Mouse (Mus musculus) kidney, embryonic 16.5 days (tissue): Measurements from ENCODE around the gene Slit3. TPM values are rescaled to one million over a fixed set of nuclear protein-coding genes. Genes with fewer than 3 reads are reported as not detected.

Experiments
- ATAC-seq: fragments of 200-750 bp; cut with Nextera tagmentation; 2 replicates; pipeline ENCODE4 v1.8.0; 2017; ENCODE audit warnings: moderate TSS enrichment; ENCODE audit not compliant: low FRiP score, low TSS enrichment
- H3K27ac ChIP-seq: fragments of 300-500 bp; sonication (generic); 2 replicates; pipeline ENCODE4 v1.5.1; 2014; ENCODE audit warnings: low read length
- H3K27me3 ChIP-seq: fragments of 300-500 bp; sonication (generic); 2 replicates; pipeline ENCODE4 v1.6.1; 2014; ENCODE audit warnings: low read length, control low read depth, mixed read lengths; ENCODE audit not compliant: insufficient read depth
- H3K36me3 ChIP-seq: fragments of 300-500 bp; sonication (generic); 2 replicates; pipeline ENCODE4 v1.6.1; 2014; ENCODE audit warnings: low read length, control low read depth, mixed read lengths; ENCODE audit not compliant: insufficient read depth
- H3K4me1 ChIP-seq: fragments of 300-500 bp; sonication (generic); 2 replicates; pipeline ENCODE4 v1.6.1; 2014; ENCODE audit warnings: low read length, control low read depth, mixed read lengths; ENCODE audit not compliant: insufficient read depth
- H3K4me2 ChIP-seq: fragments of 300-500 bp; sonication (generic); replicated peaks from 2 replicates; pipeline ENCODE4 v1.6.1; 2014; ENCODE audit warnings: low read depth, low read length
- H3K4me3 ChIP-seq: fragments of 300-500 bp; sonication (generic); 2 replicates; pipeline ENCODE4 v1.5.1; 2014; ENCODE audit warnings: mild to moderate bottlenecking, low read length
- H3K9ac ChIP-seq: fragments of 300-500 bp; sonication (generic); replicated peaks from 2 replicates; pipeline ENCODE4 v1.6.1; 2014; ENCODE audit warnings: low read length
- H3K9me3 ChIP-seq: fragments of 300-500 bp; sonication (generic); 2 replicates; pipeline ENCODE4 v1.6.1; 2016; ENCODE audit warnings: low read length, control low read depth
- WGBS: fragments of 180-500 bp; shearing (Covaris S2); extraction: QIAGEN DNeasy Blood & Tissue Kit; methylation state at CpG from one replicate; pipeline ENCODE4 v1.1.7; 2014; 5-methylcytosine and 5-hydroxymethylcytosine counted together
- polyA plus RNA-seq: library from polyadenylated mRNA; unstranded; fragments of >200 nt; fragmentation: Nextera tagmentation; extraction: Ambion mirVana; gene quantifications from 2 replicates; pipeline ENCODE4 v1.2.1, GENCODE M21; 2015

The Slit3 gene
- polyA plus RNA-seq, 1 experiment from 2014 or later, result 8.3 TPM

DNA sequence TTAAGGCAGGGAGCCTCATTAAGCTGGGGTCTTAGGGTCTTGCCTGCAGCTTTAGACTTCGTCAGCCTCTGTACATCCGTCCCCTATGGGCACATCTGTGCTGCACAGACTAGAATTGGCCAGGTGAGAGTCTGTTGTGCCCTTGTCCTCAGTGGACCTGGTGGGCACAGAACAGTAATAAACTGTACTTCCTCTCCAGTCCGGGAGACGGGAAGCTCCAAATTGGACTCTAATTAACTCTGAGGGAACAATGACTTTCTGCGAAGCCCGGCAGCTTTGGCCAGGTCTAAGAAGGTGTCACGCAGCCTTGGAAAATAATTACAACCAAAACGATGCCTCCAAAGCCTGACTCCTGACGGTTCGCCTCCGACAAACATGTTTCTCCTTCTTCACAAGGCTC lies 155.0 kb downstream of the Slit3 start:
- 53% methylated on average over 11 of the region's 11 CpGs for WGBS

GRCm38 (mm10) chr11:35278128-35278769 lies 157.2 kb downstream of the Slit3 start:
- Histone ChIP-seq H3K9me3 (no peaks in the 10 kb centered on the region), H3K4me1 (peaks cover 59% of the 10 kb centered on the region), H3K27ac (peak overlapping the region; percentile 24), H3K27me3 (peaks cover 10% of the 10 kb centered on the region; the same call in 1 of the 2 replicates), H3K4me3 (no peak overlapping the region), H3K4me2 (no peak overlapping the region), H3K9ac (no peak overlapping the region), H3K36me3 (no peaks in the 10 kb centered on the region)
- WGBS, result 29% methylated on average over 16 of the region's 16 CpGs
- ATAC-seq, result peak; percentile 35

More for the DNA sequence above, 155.0 kb downstream of the Slit3 start:
- Histone ChIP-seq H3K9ac (no peak overlapping the region), H3K36me3 (no peaks in the 10 kb centered on the region), H3K27ac (no peak overlapping the region), H3K4me3 (no peak overlapping the region), H3K4me1 (peaks cover 73% of the 10 kb centered on the region), H3K9me3 (no peaks in the 10 kb centered on the region), H3K27me3 (peaks cover 10% of the 10 kb centered on the region; the same call in 1 of the 2 replicates), H3K4me2 (no peak overlapping the region)
- no peak for ATAC-seq

DNA sequence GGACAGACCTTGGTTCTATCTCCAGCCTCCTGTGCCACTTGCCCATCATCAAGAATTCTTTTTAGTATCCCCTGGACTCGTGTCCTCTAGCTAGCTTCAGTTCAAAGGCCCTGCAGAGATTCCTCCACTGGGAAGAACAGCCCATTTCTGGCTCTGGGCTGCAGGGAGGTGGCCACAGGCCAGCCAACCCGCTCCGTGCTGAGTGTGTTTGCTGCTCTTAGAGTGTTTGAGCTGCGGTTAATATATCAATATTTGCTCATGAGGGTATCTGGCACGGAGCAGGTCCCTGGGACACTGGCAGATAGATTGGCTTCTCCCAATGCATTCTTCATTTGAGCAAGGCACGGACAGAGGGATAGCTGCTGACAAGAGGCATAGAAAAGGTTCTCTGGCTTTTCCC lies 159.8 kb downstream of the Slit3 start:
- Histone ChIP-seq H3K36me3 (no peaks in the 10 kb centered on the region), H3K9me3 (no peaks in the 10 kb centered on the region), H3K4me1 (peaks cover 60% of the 10 kb centered on the region), H3K9ac (no peak overlapping the region), H3K4me3 (no peak overlapping the region), H3K27me3 (peaks cover 8% of the 10 kb centered on the region; the same call in 1 of the 2 replicates), H3K27ac (no peak overlapping the region), H3K4me2 (no peak overlapping the region)
- WGBS, result 79% methylated on average over 6 of the region's 6 CpGs
- no peak for ATAC-seq

- Histone ChIP-seq H3K4me3 (no peak overlapping the region), H3K9me3 (no peaks in the 10 kb centered on the region), H3K27me3 (peaks cover 7% of the 10 kb centered on the region; the same call in 1 of the 2 replicates), H3K9ac (no peak overlapping the region), H3K4me2 (no peak overlapping the region), H3K27ac (0 out of 2 replicates have a peak overlapping the region, but pooled peaks have one; percentile 72), H3K36me3 (no peaks in the 10 kb centered on the region), H3K4me1 (peaks cover 47% of the 10 kb centered on the region)
- WGBS, result 54% methylated on average over 5 of the region's 5 CpGs
- ATAC-seq, result no peak
These were observed 161.1 kb downstream of the Slit3 start for GRCm38 (mm10) chr11:35282001-35282632.

DNA sequence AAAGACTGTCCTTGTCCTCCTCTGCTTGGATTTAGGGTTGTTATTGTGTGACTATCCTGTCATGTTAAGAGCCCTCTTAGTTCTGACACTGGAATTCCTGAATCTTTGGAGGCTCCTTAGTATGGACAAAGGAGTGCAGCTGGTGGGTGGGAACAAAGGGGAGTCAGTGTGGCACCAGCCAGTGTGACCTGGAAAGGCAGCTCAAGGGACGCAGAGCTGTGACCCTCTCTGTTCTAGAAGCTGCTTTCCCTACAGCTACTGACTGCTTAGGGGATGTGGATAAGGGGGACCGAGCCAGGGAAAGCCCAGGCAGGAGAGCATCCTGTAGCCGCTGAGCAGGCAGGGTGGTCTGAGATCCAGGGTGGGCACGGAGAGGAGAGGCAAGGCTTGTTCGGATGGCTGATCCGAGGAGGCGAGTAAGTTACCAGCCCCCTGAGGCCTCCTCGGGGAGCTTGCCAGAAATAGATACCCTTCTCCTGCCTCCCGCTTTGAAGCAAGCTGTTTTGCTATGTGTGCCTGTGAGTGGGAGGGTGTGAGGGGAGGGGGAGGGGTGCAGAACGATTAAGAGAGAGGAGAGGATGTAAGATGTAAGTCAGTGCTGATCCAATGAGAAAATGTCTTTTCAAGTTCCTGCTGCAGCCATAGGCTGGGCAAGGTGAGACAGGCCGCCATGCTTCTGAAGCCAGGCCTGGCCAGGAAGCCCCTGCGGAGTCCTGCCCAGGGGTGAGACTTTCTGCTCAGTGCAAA lies 162.0 kb downstream of the Slit3 start:
- 16% methylated on average over 12 of the region's 12 CpGs for WGBS
- H3K4me3 ChIP-seq, result no peak overlapping the region
- no peaks in the 10 kb centered on the region for H3K36me3 ChIP-seq
- H3K9me3 ChIP-seq, result no peaks in the 10 kb centered on the region
- no peak overlapping the region for H3K4me2 ChIP-seq
- H3K9ac ChIP-seq, result no peak overlapping the region
- H3K27ac ChIP-seq, result peak overlapping the region; percentile 72
- 0 out of 2 replicates have a peak, but pooled peaks cover 7% of the 10 kb centered on the region for H3K27me3 ChIP-seq
- H3K4me1 ChIP-seq, result peaks cover 38% of the 10 kb centered on the region
- peak; percentile 75 for ATAC-seq

- no peak overlapping the region for H3K4me3 ChIP-seq
- 0 out of 2 replicates have a peak, but pooled peaks cover 7% of the 10 kb centered on the region for H3K27me3 ChIP-seq
- ATAC-seq, result peak; percentile 52
- no peak overlapping the region for H3K9ac ChIP-seq
- no peaks in the 10 kb centered on the region for H3K9me3 ChIP-seq
- H3K4me1 ChIP-seq, result peaks cover 30% of the 10 kb centered on the region
- H3K27ac ChIP-seq, result no peak overlapping the region
- no peak overlapping the region for H3K4me2 ChIP-seq
- H3K36me3 ChIP-seq, result no peaks in the 10 kb centered on the region
- 18% methylated on average over 3 of the region's 3 CpGs for WGBS
These were observed 162.7 kb downstream of the Slit3 start for GRCm38 (mm10) chr11:35283767-35284166.

DNA sequence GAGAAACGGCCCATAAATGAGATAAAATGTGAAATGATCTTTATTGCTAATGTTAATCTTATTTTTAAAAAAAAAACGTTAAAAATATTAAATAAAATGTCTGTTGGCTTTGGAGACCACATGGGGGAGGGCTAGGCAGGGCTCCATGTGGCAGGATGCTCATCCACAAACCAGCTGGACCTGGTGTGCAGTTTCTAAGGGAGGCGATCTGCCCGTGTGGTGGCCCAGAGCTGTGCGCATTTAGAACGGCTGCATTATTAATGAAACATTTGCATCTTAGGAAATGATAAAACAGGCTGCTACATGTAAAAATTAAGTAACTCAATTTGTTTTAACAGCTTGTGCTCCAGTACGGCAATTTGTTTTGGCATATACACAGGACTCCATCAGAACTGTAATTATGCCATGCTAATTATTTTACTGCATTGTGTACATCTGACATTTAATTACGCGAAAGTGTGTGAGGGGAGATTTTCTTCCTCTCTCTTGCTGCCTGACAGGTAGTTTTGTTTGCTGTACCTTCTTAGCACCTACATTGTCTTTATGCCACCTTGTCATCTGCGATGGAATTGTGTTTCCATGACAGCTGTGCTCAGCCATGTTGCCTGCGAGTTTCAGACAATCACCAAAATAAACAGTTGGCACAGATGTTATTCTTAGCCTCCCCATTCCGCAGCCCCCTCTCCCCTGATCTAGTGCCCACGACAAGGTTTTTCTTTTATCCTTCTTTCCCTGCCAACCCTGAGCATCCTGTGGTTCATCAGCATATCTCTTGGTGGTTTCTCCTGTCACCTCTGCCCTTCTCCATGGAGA lies 165.8 kb downstream of the Slit3 start:
- WGBS, result 61% methylated on average over 13 of the region's 13 CpGs
- no peak overlapping the region for H3K4me2 ChIP-seq
- peaks cover 24% of the 10 kb centered on the region for H3K4me1 ChIP-seq
- H3K9me3 ChIP-seq, result no peaks in the 10 kb centered on the region
- no peak for ATAC-seq
- H3K27me3 ChIP-seq, result no peaks in the 10 kb centered on the region
- no peak overlapping the region for H3K27ac ChIP-seq
- H3K4me3 ChIP-seq, result no peak overlapping the region
- H3K36me3 ChIP-seq, result no peaks in the 10 kb centered on the region
- no peak overlapping the region for H3K9ac ChIP-seq

GRCm38 (mm10) chr11:35288056-35288455 lies 167.0 kb downstream of the Slit3 start:
- no peak for ATAC-seq
- H3K36me3 ChIP-seq, result no peaks in the 10 kb centered on the region
- WGBS, result 87% methylated on average over 7 of the region's 7 CpGs
- H3K27ac ChIP-seq, result no peak overlapping the region
- H3K27me3 ChIP-seq, result no peaks in the 10 kb centered on the region
- H3K4me3 ChIP-seq, result no peak overlapping the region
- H3K4me2 ChIP-seq, result no peak overlapping the region
- peaks cover 18% of the 10 kb centered on the region for H3K4me1 ChIP-seq
- H3K9ac ChIP-seq, result no peak overlapping the region
- H3K9me3 ChIP-seq, result no peaks in the 10 kb centered on the region

GRCm38 (mm10) chr11:35288761-35289278 lies 167.8 kb downstream of the Slit3 start:
- WGBS, result 57% methylated on average over 14 of the region's 14 CpGs
- peaks cover 13% of the 10 kb centered on the region for H3K4me1 ChIP-seq
- no peak for ATAC-seq

More at GRCm38 (mm10) chr11:35288761-35289278, 167.8 kb downstream of the Slit3 start:
- H3K9ac ChIP-seq, result no peak overlapping the region
- no peaks in the 10 kb centered on the region for H3K27me3 ChIP-seq
- no peaks in the 10 kb centered on the region for H3K9me3 ChIP-seq
- H3K4me3 ChIP-seq, result no peak overlapping the region
- H3K27ac ChIP-seq, result no peak overlapping the region
- H3K4me2 ChIP-seq, result no peak overlapping the region
- no peaks in the 10 kb centered on the region for H3K36me3 ChIP-seq
